Mouse (Mus musculus): ENCODE measurements around the gene Spata31d1d. TPM values are rescaled to one million over a fixed set of nuclear protein-coding genes. Genes with fewer than 3 reads are reported as not detected.
"Not testable (repeated sequence)": the region's sequence is repeated elsewhere in the genome, so short reads cannot be mapped to it uniquely, and the experiment has no call there.

Spata31d1d gene
- not detected for total RNA-seq (2021)
- long read RNA-seq, experiment 1, result 0 reads
- long read RNA-seq, experiment 2, result 0 reads

DNA sequence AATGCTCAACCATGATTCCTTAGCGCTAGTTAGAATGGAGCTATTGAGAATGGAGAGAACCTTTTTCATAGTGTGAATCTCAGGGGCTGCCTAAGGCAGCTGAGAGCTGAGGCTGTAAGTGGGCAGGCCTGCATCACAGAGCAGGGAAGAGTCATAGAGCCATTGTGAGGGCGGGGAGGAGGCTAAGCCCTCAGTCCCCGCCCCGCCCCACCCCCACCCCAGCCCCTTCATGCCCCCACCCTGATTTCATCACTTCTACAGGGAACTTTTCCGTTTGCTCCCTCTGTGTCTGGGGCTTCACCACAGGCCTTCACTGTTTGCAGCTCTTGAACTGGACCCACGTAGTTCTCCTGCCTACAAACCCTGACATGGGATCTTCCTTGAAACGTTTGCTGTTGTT lies at the start of gene Spata31d1d:
Spata31d1d (minus strand) TSS at position 101 of the 400 bp plus-strand sequence.
- no peak for DNase-seq

DNA sequence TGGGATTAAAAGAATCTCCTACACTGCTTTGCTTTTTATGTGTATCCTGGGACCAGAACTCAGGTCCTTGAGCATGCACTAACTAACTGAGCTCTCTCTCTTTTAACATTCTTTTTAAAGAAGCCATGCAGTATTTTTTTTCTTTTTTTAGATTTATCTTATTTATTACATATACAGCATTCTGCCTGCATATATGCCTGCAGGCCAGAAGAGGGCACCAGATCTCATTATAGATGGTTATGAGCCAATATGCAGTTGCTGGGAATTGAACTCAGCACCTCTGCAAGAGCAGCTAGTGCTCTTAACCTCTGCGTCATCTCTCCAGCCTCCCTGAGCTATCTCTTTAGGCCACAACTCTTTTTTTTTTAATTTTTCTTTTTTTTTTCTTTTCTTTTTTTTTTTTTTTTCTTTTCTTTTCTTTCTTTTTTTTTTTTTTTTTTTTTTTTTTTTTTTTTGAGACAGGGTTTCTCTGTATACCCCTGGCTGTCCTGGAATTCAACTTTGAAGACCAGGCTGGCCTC lies 48.3 kb upstream of the Spata31d1d start:
- DNase-seq, result not testable (repeated sequence)

DNA sequence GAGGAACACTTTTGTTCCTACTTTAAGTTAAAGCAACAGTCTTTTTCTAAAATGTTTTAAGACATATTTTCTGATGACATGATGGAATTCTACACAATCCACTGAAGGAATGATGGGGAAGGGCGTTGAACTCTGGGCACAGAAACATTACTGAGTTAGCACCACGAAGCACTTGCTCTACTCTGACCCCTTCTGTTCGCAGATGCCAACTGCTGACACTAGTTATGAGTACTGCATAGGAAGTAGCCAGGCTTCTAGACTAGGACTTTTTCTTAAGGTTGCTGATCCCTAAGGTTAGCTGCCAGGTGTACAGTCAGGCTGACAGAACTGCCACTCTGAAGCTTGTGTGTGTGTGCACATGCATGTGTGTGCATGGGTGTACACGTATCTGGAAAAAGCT lies 47.7 kb upstream of the Spata31d1d start:
- DNase-seq, result no peak

DNA sequence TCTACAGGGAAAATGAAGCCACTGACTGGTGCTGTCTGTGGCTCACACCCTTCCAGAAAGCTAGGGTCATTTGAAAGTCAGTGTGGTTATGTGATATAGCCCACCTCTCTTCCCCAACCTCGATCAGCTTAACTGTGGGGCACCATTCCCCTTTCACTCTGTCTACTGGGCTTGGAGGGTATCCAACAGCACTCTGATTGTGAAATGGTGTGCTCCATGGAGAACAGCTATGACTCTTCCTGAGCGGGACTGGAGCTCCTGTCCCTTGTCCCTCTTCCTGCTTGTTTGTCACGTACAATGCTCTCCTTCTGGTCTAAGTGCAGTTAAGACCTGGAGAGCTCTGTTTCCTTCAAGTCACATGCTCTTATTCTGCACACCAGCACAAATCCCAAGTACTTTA lies 43.6 kb upstream of the Spata31d1d start:
- peak in 1 of 2 experiments; percentile 40 for DNase-seq

DNA sequence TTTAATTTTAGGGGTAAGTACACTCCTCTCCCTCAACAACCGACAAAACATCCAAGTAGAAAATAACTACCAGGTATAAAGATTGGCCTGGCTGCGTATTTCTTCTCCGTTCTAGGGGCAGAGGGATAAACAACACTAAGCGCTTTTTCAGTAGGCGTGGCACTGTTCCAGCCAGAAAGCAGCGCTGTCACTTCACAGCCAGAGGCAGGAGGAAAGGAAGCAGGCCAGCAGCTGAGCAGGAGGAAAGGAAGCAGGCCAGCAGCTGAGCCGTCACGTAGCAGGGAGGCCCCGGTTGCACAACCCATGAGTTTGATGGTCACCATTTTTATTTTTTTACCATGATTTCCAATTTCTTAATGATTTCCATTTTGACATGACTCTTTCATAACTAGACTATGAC lies 39.7 kb upstream of the Spata31d1d start:
- peak; percentile 77 to 83 for DNase-seq

DNA sequence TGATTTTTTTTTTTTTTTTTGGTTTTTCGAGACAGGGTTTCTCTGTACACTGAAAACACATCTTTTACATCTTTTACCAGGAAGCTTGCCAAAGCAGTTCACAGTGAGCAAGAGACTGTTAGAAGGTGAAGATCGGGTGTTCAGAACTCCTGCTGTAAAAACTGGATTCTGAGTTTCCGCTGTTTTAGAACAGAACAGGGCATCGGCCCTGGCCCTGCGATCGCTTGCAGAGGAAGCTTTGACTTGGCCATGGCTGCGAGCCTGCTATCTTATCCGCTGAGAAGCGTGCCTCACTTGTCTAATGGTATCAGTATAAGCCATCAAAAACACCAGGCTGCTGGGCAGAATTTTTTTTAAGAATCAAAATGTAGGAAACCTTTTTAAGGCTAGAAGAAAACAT lies 39.3 kb upstream of the Spata31d1d start:
- peak; percentile 21 to 35 for DNase-seq

DNA sequence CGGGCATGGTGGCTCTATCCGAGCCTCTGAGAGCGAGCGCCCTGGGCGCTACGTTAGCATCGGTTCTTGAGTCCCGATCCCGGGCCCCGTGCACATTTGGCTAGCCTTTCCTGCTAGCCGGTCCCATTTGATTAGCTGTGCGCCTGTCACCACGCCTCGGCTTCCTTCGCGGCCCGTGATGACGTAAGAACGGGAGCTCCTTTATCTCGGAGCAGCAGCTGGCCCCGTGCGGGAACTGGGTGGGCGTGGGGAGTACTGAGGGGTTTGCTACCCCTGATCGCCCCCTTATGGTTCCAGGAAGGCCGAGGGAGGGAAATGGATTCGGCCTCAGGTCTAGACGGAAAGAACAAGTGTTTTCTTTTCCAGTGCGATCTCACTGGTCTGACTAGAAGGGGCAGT lies 38.6 kb upstream of the Spata31d1d start:
- DNase-seq, result peak; percentile 84 to 86

DNA sequence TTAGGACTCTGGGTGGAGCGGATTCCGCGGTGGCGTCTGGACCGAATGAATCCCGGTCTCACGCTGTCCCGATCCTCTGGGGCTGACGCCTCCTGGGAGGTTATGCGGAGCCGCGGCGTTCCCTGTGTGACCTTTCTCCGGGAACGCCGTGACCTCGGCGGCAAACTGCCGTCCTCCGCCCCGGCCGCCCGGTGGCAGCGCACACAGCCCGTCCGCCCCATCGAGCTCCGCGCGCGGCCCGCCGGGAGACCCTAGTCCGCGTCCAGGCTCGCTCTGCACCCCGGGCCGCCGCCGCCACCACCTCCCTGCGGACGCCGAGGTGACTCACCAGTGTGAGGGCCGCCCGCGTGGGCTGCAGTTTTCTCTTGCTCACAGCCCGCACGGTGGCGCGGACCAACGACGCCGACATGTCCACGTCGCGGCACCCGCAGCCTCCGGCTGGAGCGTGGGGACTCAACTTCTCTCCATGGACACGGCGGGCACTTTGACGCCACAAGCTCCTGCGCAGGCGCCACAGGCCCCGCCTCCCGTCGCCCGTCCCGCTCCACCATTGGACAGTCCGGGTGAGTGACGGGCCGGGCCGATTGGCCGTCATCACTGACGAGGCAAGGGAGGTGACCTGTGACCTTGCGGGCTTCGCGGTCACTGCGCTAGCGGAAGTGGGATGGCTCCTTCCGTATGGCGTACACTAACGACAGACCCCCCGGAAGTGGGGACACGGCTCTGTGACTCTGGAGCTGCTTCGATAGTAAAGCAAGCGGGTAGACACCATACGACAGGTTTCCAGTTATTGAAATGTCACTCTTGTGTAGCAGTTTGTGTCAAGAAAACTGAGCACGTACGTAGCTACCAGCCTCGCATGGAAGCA lies 38.0 kb upstream of the Spata31d1d start, which contains the start of gene Isca1:
Isca1 (minus strand) TSS at position 515 of the 868 bp plus-strand sequence.
- DNase-seq, result peak; percentile 99

DNA sequence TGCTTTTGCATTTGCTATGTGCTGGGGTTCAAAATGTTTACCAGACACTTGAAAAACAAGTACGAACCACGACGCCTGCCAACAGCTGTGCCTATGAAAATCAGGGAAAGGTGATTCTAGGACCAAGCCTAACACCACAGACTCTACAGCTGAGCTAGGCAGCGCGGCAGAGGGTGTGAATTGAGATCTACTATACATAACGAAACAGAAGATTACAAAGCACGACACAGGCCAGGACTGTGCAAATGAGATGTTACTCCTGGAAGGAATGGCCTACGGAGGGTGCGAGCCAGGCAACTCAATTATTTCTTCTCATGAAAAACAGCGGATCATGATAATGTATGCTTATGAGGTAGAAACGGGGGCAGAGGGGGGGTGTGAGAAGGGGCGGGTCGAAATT lies 37.0 kb upstream of the Spata31d1d start:
- DNase-seq, result no peak

DNA sequence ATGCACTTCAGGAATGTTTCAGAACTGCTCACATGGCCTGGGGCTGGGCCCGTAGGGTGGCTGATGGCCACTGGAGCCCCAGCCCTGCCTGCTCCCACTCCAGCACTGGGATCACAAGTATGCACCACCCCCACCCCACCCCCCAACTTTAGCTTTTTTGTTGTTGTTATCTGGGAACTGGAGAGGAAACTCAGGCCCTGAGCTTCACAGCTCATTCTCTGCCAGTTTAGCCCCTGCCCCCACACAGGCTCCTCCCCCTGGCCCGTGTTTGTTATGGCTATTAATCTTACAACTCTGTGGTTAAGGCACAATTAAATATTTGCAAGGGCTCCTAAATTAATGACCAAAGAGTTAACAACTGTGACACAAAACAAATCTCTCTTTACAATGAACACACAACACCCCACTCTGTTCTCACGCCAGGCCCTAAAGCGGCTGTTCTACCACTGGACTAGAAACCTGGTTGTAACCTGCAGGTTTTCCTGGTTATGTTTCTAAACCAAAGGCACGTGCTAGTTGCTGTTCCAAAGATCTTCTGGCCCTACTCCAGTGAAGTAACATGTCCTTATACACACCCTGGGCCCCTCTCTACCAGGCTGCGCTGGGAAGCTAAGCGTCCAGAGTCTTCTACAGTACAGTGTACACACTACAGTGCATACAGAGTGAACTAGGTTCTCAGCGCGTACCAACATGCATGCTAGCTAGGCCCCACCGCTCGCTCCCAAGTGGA lies 35.4 kb upstream of the Spata31d1d start:
- peak; percentile 33 to 45 for DNase-seq

DNA sequence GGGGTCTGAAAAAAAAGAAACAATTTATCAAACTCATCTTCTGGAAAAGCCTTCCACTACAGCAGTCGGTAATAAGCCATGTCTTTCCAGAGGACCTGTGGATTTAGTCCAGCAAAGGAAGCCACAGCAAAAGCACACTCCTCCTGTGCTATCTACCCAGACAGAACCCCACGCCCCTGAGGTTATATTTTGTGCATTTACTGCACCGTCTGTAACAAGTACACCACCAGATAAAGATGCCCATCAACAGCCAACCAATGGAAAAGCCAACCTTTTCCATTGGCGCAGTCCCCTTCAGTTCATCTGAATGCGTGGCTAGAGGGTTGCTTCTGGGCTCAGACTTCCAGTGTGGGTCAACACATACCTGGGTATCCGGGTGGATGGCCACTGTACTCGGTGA lies 31.2 kb upstream of the Spata31d1d start:
- DNase-seq, result no peak

DNA sequence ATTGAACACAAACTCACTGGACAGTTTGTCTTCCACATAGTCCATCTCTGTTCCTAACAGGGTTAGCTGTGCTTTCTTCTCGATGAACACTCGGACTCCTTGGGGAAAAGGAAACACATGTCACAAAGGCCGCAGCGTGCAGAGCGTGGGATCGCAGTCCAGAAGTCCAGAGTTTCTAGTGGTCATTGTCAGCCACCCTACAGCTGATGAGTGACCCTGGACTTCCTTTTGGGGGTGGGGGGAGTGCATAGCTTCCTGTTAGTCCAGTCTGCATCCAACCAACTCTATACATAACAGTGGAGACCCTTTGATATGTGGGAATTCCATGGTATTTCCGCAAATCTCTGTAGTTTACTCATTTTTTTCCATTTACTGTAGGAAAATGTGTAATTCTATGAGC lies 25.4 kb upstream of the Spata31d1d start:
- no peak for DNase-seq

DNA sequence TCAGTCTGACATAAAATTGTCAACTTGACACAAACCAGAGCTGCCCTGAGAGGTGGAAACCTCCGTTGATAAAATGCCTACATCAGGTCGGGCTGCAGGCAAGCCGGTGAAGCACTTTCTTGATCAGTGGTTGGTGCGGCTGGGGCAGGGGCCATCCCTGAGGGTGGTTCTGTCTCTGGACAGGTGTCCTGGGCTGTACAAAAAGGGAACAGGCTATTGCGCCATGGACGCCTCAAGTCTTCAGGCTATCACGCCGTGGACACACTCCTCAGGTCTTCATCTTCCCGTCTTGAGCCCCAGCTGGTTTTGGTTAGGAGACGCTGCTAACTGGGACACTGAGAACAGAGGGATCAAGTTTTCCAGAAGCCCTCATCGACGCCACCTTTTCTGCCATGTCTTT lies 18.8 kb upstream of the Spata31d1d start:
- DNase-seq, result no peak

DNA sequence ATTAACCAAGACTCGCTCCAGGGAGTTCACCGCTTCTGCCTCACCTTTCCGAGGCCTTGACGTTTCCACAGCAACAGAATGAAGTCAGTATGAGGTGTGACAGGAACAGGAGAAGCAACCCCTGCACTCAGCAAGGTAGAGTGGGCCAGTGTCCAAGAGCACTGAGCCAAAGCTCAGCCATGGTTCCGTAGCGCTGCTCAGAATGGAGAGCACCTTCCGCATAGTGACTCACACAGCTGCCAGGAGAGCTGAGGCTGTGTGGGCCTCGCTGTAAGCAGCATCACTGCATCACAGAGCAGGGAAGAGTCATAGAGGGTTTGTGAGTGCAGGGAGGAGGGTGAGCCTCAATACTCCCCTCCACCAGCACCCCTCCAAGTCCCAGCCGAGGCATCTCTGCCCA lies 15.2 kb upstream of the Spata31d1d start, which contains the start of gene 1700014D04Rik:
1700014D04Rik (minus strand) TSS at position 42 of the 400 bp plus-strand sequence.
- no peak for DNase-seq

DNA sequence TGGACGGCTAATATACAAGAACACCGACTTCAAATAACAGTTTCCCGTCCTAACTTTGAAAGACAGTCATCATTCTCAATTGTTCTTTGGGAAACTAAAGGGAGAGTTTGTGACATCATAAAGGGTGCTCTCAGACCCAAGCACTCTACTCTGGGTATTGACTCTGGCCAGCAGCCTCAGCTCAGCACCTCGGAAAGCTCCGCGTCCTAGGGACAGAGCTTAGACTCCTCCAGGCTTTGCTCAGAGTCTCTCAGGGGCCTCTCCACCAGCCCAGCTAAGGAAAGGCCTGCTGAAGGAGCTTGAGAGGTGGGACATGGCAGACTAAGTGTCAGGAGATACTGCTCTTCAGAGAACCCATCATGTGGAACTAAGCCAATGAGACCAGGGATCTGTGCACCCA lies 14.6 kb upstream of the Spata31d1d start:
- no peak for DNase-seq

DNA sequence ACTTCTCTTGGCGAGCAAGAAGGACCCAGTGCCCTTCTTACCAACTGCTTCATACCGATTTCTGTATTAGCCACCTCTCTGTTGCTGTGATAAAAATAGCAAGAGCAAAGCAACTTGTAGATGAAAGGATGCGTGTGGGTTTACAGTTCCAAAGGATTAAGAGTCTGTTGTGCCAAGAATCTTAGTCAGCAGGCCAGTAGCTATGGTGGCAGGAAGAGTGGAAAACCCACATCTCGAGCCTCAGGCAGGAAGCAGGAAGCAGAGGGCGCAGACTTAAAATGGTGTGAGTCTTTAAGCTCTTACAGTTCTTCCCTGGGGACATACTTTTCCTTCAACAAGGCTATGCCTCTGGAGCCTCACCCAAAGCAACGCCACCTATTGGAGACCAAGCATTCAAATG lies 13.9 kb upstream of the Spata31d1d start:
- DNase-seq, result no peak

DNA sequence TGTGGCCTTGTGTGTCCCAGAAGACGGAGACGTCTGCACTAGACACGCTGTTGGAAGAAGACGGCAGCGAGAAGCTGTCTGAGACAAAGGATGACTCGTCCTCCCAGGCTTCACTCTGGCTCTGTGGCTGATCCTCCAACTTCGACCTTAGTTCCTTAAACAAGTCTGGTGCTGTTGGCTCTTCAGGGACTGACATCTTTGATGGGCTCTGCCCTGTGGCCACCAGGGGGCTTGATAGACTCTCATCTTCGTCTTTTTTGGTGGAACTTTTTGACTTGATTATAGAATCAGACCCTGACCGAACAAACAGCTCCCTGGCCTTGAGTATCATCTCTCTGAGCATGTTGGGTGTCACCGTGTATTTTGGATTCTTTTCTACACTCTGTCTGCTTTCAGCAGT lies 10.1 kb upstream of the Spata31d1d start:
- DNase-seq, result no peak

DNA sequence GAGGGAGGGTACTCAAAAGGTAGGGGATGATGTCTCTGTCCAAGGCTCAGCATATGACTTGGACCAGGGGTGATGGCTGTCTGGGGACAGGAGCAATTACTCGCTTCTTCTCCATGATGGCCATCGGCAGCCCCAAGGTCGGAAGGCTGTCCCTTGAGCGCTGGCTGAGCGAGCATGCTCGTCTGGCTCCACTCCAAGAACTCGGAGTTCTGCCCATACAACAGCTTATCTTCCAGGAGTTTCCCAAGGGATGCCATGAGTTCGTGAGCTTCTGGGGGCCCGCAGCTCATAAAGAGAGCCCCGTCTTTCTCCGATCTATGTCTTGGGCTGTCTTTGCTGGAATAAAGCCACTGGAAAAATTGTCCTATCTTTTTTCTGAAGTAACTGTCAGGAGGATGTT lies 9.5 kb upstream of the Spata31d1d start:
- peak; percentile 71 to 87 for DNase-seq

DNA sequence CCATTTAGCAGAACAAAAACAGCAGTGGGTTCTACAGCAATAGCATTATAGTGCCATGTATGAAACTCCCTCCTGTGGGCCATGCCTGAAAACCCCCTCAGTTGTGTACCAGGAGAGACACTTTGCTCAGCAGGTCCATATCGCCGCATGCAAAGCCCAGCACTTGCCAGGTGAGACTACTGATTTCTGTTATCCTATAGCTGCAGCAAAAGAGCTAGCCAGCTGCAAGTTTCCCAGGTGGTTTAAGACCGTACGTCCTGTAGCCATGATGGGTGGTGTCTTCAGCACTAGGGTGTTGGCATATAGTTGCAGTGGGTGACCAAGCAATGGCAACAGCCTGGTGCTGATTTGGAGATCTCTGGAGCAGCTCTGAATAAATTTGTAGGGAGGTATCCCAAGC lies 7.8 kb upstream of the Spata31d1d start:
- no peak for DNase-seq

DNA sequence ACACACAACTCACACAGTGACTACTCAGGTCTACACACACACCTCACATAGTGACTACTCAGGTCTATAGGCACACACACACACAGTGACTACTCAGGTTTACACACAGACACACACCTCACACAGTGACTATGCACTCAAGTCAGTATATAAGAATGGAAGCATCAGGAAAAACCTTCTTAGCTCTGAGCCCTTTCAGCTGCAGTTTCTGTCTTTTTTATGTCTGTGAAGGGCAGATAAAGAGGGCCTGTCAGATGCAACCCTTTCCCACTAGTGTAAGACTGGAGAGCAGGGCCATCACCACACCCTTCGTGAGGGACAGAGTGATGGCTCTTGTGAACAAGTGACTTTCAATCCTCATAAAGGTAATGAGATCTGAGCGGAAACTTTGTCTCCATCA lies 6.9 kb upstream of the Spata31d1d start:
- no peak for DNase-seq

DNA sequence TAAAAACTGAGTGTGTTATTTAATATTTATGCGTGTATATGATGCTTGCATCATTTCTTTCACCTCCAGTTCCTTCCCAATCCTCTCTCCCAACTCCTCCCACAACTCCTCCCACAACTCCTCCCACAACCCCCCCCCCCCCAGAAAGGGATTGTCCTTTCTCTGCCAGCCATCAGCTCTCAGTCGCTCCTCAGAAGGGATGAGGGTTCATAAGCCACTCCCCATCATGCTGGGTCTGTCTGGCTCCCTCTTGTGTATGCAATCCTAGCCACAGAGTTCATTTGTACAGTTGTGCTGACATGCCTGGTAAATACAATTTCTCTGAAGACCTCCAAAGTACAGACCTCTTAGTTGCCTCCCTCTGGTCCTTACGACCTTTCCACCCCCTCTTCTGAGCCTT lies 3.6 kb upstream of the Spata31d1d start:
- DNase-seq, result no peak

DNA sequence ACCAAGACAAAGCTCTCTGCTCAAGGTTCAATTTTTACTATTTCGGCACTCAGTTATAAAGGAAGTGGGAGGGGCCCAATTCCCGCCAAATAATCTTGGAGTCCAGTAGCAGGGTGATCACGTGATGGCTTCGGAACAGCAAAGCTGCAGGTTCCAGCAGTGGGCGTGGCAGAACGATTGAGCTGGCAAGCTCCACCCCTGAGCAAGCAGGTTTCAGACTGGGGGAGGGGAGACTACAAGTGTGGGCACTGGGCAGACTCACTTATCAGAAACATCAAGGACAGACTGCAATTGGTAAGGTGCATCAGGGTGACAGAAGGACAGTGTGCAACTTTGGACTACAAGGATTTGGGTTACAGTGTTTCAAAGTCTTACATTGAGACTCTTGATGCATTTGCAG lies 2.8 kb upstream of the Spata31d1d start:
- DNase-seq, result not testable (repeated sequence)

DNA sequence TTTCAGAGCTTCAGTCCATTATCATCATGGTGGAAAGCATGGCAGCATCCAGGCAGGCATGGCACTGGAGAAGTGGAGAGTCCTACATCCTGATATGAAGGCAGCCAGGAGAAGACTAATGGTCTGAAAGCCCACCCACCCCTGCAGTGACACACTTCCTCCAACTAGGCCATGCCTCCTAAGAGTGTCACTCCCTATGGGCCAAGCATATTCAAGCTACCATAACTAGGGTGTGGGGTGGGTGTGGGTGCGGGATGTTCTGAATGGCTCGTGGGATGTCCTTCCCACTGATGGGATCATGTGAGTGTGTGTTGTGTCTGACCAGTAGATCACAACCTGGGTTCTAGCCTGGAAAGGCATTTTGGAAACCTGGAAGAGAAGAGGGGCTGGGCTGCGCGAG lies 2.4 kb upstream of the Spata31d1d start:
- no peak for DNase-seq

All from adrenal gland, postnatal 36 days (tissue).